Mouse (Mus musculus): Measurements from ENCODE around the gene Uaca. TPM values are rescaled to one million over a fixed set of nuclear protein-coding genes. Genes with fewer than 3 reads are reported as not detected.

Uaca gene
- polyA plus RNA-seq, 2 experiments: 0.62 to 1.9 TPM

DNA sequence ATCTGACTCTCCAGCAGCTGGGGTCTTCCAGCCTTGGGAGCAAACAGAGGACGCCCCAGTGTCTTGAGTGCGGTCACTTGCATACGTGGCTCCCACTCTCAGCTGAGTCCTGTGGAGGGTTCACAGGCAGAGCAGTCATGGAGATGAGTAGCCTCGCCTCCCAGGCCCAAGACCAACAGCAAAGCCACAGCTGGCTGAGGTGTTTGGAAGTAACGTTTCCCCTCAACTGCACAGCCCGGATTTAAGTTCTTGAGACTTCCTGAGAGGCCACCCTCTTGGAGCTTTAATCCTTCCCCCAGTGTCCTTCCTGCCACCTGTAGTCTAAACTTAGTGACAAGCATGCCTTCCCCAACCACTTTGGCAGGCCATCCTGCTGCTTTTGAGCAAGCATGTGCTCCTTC lies 24.6 kb upstream of the Uaca start:
- Histone ChIP-seq H3K4me3 (ENCODE audit: insufficient read depth in 1 of 2, low read depth in 2 of 2, low read length in 2 of 2) (no peak overlapping the region), H3K27me3 (ENCODE audit: control insufficient read depth, insufficient read depth, low read length) (no peaks in the 10 kb centered on the region), H3K4me1 (replicated peaks; ENCODE audit: control insufficient read depth in 2 of 2, insufficient read depth in 2 of 2, low read length in 1 of 2) (0 out of 4 replicates have a peak, but pooled peaks cover 0 to 2% of the 10 kb centered on the region in 2 experiments), H3K36me3 (replicated peaks; ENCODE audit: control insufficient read depth, insufficient read depth, low read depth) (no peaks in the 10 kb centered on the region), H3K27ac (no peak overlapping the region), H3K9me3 (ENCODE audit: control insufficient read depth, low read length) (no peaks in the 10 kb centered on the region), H3K4me2 (ENCODE audit: low read depth) (no peak overlapping the region), H3K9ac (replicated peaks) (no peak overlapping the region)
- no peak for DNase-seq (ENCODE audit: low read depth in 3 of 3, low spot score in 3 of 3)
- no peak for ATAC-seq (ENCODE audit: insufficient read depth)
- 26% methylated on average over 6 of the region's 6 CpGs for WGBS (ENCODE audit: insufficient replicate concordance)
- no peak for TF ChIP-seq CTCF (IDR thresholded peaks at IDR 0.05; ENCODE audit: low read depth)
- TF ChIP-seq EP300 (IDR thresholded peaks at IDR 0.05; ENCODE audit: low read depth): no peak

DNA sequence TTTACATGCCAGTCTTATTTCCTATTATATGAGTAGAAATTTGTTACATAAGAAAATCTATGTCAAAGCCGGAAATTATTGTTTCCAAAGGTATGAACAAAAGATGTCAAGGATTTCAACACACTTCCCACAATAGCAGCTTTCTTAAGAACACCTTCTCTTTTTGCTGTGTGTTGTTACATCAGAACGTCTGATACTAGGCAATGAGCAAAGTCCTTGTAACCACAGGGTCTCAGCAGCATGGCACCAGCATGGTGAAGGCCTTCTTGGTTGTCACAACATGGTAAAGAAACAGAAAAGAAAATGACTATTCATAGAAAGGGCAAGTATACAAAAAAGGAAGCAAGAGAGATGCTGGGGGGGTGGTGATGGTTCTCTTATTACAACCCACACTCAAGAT lies 20.6 kb upstream of the Uaca start:
- Histone ChIP-seq H3K9ac (replicated peaks) (no peak overlapping the region), H3K27me3 (ENCODE audit: control insufficient read depth, insufficient read depth, low read length) (no peaks in the 10 kb centered on the region), H3K27ac (no peak overlapping the region), H3K4me1 (replicated peaks; ENCODE audit: control insufficient read depth in 2 of 2, insufficient read depth in 2 of 2, low read length in 1 of 2) (no peaks in the 10 kb centered on the region), H3K9me3 (ENCODE audit: control insufficient read depth, low read length) (no peaks in the 10 kb centered on the region), H3K36me3 (replicated peaks; ENCODE audit: control insufficient read depth, insufficient read depth, low read depth) (no peaks in the 10 kb centered on the region), H3K4me3 (ENCODE audit: insufficient read depth in 1 of 2, low read depth in 2 of 2, low read length in 2 of 2) (no peak overlapping the region), H3K4me2 (ENCODE audit: low read depth) (no peak overlapping the region)
- ATAC-seq (ENCODE audit: insufficient read depth) (no peak), DNase-seq (ENCODE audit: low read depth in 3 of 3, low spot score in 3 of 3) (no peak)
- no peak for TF ChIP-seq CTCF (IDR thresholded peaks at IDR 0.05; ENCODE audit: low read depth)
- WGBS (ENCODE audit: insufficient replicate concordance): 52% methylated on average over 2 of the region's 2 CpGs

DNA sequence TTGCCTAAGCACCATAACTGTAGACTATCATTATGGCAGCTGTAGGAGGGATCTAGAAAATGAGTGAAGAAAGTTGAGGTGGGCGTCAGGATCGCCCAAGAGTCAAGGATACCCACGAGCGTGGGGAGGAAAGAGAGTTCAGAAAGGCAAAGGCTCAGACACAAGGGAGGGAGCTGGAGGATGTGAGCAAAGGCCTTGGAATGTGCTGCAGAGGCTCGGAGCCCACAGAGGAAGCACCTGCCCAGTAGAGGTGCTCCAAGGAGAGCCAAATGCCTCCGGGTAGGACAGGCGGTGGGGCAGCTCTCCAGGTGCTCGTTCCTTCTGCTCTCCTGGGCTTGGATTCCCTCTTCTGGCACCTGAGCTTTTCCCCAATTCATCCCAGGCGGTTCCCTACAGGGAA lies 17.4 kb upstream of the Uaca start:
- ATAC-seq (ENCODE audit: insufficient read depth) (no peak), DNase-seq (ENCODE audit: low read depth in 3 of 3, low spot score in 3 of 3) (no peak)
- no peaks in the 10 kb centered on the region for H3K27me3 ChIP-seq (ENCODE audit: control insufficient read depth, insufficient read depth, low read length)
- H3K27ac ChIP-seq: no peak overlapping the region
- H3K9ac ChIP-seq (replicated peaks): no peak overlapping the region
- 51% methylated on average over 9 of the region's 9 CpGs for WGBS (ENCODE audit: insufficient replicate concordance)
- H3K4me3 ChIP-seq (ENCODE audit: insufficient read depth in 1 of 2, low read depth in 2 of 2, low read length in 2 of 2): no peak overlapping the region
- no peak overlapping the region for H3K4me2 ChIP-seq (ENCODE audit: low read depth)
- no peaks in the 10 kb centered on the region for H3K9me3 ChIP-seq (ENCODE audit: control insufficient read depth, low read length)
- TF ChIP-seq CTCF (IDR thresholded peaks at IDR 0.05; ENCODE audit: low read depth) (no peak), EP300 (IDR thresholded peaks at IDR 0.05; ENCODE audit: low read depth) (no peak)
- H3K36me3 ChIP-seq (replicated peaks; ENCODE audit: control insufficient read depth, insufficient read depth, low read depth): no peaks in the 10 kb centered on the region
- H3K4me1 ChIP-seq (replicated peaks; ENCODE audit: control insufficient read depth in 2 of 2, insufficient read depth in 2 of 2, low read length in 1 of 2): no peaks in the 10 kb centered on the region

GRCm38 (mm10) chr9:60782057-60782789 lies 12.1 kb upstream of the Uaca start:
- TF ChIP-seq CTCF (IDR thresholded peaks at IDR 0.05; ENCODE audit: low read depth) (no peak), EP300 (IDR thresholded peaks at IDR 0.05; ENCODE audit: low read depth) (no peak)
- no peaks in the 10 kb centered on the region for H3K4me1 ChIP-seq (replicated peaks; ENCODE audit: control insufficient read depth in 2 of 2, insufficient read depth in 2 of 2, low read length in 1 of 2)
- no peaks in the 10 kb centered on the region for H3K9me3 ChIP-seq (ENCODE audit: control insufficient read depth, low read length)
- 57% methylated on average over 9 of the region's 9 CpGs for WGBS (ENCODE audit: insufficient replicate concordance)
- no peak overlapping the region for H3K27ac ChIP-seq
- H3K27me3 ChIP-seq (ENCODE audit: control insufficient read depth, insufficient read depth, low read length): no peaks in the 10 kb centered on the region
- no peak overlapping the region for H3K9ac ChIP-seq (replicated peaks)
- H3K36me3 ChIP-seq (replicated peaks; ENCODE audit: control insufficient read depth, insufficient read depth, low read depth): no peaks in the 10 kb centered on the region
- H3K4me3 ChIP-seq (ENCODE audit: insufficient read depth in 1 of 2, low read depth in 2 of 2, low read length in 2 of 2): no peak overlapping the region
- no peak for DNase-seq (ENCODE audit: low read depth in 3 of 3, low spot score in 3 of 3)
- ATAC-seq (ENCODE audit: insufficient read depth): no peak
- no peak overlapping the region for H3K4me2 ChIP-seq (ENCODE audit: low read depth)

DNA sequence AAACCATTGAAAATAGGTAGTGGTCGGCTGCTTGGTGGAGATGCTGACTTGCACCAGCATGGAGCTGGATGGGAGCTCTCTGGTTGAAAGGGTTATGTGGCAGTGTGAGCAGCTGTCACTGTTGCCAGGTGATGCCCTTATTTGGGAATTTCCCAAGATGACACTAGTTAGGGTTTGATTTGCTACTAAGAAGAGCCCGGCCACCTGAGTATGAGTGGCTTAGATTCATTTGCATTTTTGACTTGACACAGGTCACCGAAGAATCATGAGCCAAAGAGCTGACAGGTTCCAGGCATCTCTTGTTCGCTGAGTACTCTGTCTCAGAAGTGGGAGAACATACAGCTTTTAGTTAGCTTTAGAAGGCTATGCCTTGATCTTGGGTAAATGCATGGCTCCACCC lies 9.3 kb upstream of the Uaca start:
- no peaks in the 10 kb centered on the region for H3K36me3 ChIP-seq (replicated peaks; ENCODE audit: control insufficient read depth, insufficient read depth, low read depth)
- 57% methylated on average over 4 of the region's 4 CpGs for WGBS (ENCODE audit: insufficient replicate concordance)

More for the DNA sequence above, 9.3 kb upstream of the Uaca start:
- H3K4me1 ChIP-seq (replicated peaks; ENCODE audit: control insufficient read depth in 2 of 2, insufficient read depth in 2 of 2, low read length in 1 of 2): no peaks in the 10 kb centered on the region
- DNase-seq (ENCODE audit: low read depth in 3 of 3, low spot score in 3 of 3) (no peak), ATAC-seq (ENCODE audit: insufficient read depth) (no peak)
- no peak overlapping the region for H3K9ac ChIP-seq (replicated peaks)
- no peak overlapping the region for H3K27ac ChIP-seq
- no peak overlapping the region for H3K4me2 ChIP-seq (ENCODE audit: low read depth)
- no peak overlapping the region for H3K4me3 ChIP-seq (ENCODE audit: insufficient read depth in 1 of 2, low read depth in 2 of 2, low read length in 2 of 2)
- H3K27me3 ChIP-seq (ENCODE audit: control insufficient read depth, insufficient read depth, low read length): no peaks in the 10 kb centered on the region
- H3K9me3 ChIP-seq (ENCODE audit: control insufficient read depth, low read length): no peaks in the 10 kb centered on the region
- TF ChIP-seq EP300 (IDR thresholded peaks at IDR 0.05; ENCODE audit: low read depth) (no peak), CTCF (IDR thresholded peaks at IDR 0.05; ENCODE audit: low read depth) (no peak)

All from liver, embryonic 14.5 days (tissue).